Mouse (Mus musculus) heart, embryonic 11.5 days (tissue): Measurements from ENCODE around the gene Pop7. TPM values are rescaled to one million over a fixed set of nuclear protein-coding genes. Genes with fewer than 3 reads are reported as not detected.
A peak's percentile ranks its signal among the peaks of the same experiment; 100 is the strongest.

Experiments used
- ATAC-seq: fragments of 200-750 bp; cut with Nextera tagmentation; replicated peaks from 2 replicates; pipeline ENCODE4 v1.8.0; 2017; ENCODE audit warnings: moderate library complexity; ENCODE audit not compliant: insufficient number of reproducible peaks, low FRiP score, low TSS enrichment
- H3K27ac ChIP-seq: fragments of 300-500 bp; sonication (generic); 2 replicates; pipeline ENCODE4 v1.5.1; 2014; ENCODE audit warnings: mild to moderate bottlenecking, low read depth, low read length
- H3K27me3 ChIP-seq: fragments of 300-500 bp; sonication (generic); 2 replicates; pipeline ENCODE4 v1.6.1; 2014; ENCODE audit warnings: mild to moderate bottlenecking, low read length, mixed read lengths; ENCODE audit not compliant: control insufficient read depth, insufficient read depth
- H3K36me3 ChIP-seq: fragments of 300-500 bp; sonication (generic); 2 replicates; pipeline ENCODE4 v1.6.1; 2014; ENCODE audit warnings: mild to moderate bottlenecking, low read length, moderate library complexity, mixed read lengths; ENCODE audit not compliant: control insufficient read depth, insufficient read depth
- H3K4me1 ChIP-seq: fragments of 300-500 bp; sonication (generic); 2 replicates; pipeline ENCODE4 v1.6.1; 2014; ENCODE audit warnings: low read length; ENCODE audit not compliant: control insufficient read depth, insufficient read depth
- H3K4me2 ChIP-seq: fragments of 300-500 bp; sonication (generic); 2 replicates; pipeline ENCODE4 v1.6.1; 2014; ENCODE audit warnings: mild to moderate bottlenecking, moderate library complexity
- H3K4me3 ChIP-seq: fragments of 300-500 bp; sonication (generic); 2 replicates; pipeline ENCODE4 v1.5.1; 2014; ENCODE audit warnings: low read depth, low read length
- H3K9ac ChIP-seq: fragments of 300-500 bp; sonication (generic); 2 replicates; pipeline ENCODE4 v1.6.1; 2014; ENCODE audit warnings: mild to moderate bottlenecking, low read depth, low read length, moderate library complexity
- H3K9me3 ChIP-seq: fragments of 300-500 bp; sonication (generic); replicated peaks from 2 replicates; pipeline ENCODE4 v1.6.1; 2016; ENCODE audit warnings: low read length; ENCODE audit not compliant: control insufficient read depth
- WGBS: fragments of 180-500 bp; shearing (Covaris S2); extraction: QIAGEN DNeasy Blood & Tissue Kit; methylation state at CpG from one replicate; pipeline ENCODE4 v1.1.7; 2014; ENCODE audit not compliant: insufficient replicate concordance; 5-methylcytosine and 5-hydroxymethylcytosine counted together
- polyA plus RNA-seq: library from polyadenylated mRNA; unstranded; fragments of >200 nt; fragmentation: Nextera tagmentation; extraction: Ambion mirVana; gene quantifications from 2 replicates; pipeline ENCODE4 v1.2.1, GENCODE M21; 2014

The Pop7 gene
- polyA plus RNA-seq, 1 experiment from 2014 or later = 50.0 TPM

DNA sequence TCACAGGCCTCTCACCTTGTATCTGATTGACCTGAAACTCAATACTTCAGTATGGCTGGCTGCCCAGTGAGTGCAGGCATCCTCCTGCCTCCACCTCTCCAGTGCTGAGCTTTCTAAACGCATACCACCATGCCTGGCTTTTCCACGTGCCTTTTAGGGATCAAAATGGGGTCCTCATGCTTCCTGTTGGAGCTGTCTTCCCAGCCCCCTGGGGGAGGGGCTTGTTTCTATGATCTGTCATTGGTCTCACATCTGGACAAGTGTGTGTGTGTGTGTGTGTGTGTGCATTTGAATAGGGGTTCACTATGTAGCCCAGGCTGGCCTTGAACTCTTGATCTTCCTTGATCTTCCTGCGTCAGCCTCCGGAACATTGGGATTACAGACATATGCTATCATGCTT is 35.1 kb upstream of the Pop7 start:
- Histone ChIP-seq H3K9ac (no peak overlapping the region), H3K4me2 (no peak overlapping the region), H3K27ac (no peak overlapping the region), H3K4me1 (no peaks in the 10 kb centered on the region), H3K4me3 (no peak overlapping the region), H3K36me3 (no peaks in the 10 kb centered on the region), H3K27me3 (no peaks in the 10 kb centered on the region), H3K9me3 (no peaks in the 10 kb centered on the region)
- no peak for ATAC-seq
- 53% methylated on average over 4 of the region's 4 CpGs for WGBS

DNA sequence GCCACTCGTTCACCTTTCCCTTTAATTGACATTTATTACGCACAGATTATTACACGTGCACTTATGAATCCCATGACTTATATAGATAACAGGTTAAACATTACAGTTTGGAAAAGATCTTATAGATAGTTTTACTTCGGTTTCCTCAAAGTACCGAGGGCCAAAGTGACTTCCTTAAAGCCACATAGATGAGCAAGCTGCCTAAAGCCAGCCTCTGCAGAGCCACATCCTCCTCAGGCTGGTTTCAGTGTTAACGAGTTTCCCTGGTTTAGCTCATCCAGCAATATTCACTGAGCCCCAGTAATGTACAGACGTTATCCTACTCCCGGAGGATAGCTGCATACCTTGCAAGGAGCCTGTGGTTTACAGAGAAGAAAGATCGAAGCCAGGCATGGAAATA is 33.0 kb upstream of the Pop7 start:
- H3K4me1 ChIP-seq = peaks cover under 1% of the 10 kb centered on the region; the same call in 1 of the 2 replicates
- no peaks in the 10 kb centered on the region for H3K9me3 ChIP-seq
- 74% methylated on average over 9 of the region's 9 CpGs for WGBS
- ATAC-seq = no peak
- H3K27ac ChIP-seq = no peak overlapping the region
- H3K9ac ChIP-seq = no peak overlapping the region
- no peaks in the 10 kb centered on the region for H3K36me3 ChIP-seq
- no peaks in the 10 kb centered on the region for H3K27me3 ChIP-seq
- H3K4me3 ChIP-seq = no peak overlapping the region
- no peak overlapping the region for H3K4me2 ChIP-seq

DNA sequence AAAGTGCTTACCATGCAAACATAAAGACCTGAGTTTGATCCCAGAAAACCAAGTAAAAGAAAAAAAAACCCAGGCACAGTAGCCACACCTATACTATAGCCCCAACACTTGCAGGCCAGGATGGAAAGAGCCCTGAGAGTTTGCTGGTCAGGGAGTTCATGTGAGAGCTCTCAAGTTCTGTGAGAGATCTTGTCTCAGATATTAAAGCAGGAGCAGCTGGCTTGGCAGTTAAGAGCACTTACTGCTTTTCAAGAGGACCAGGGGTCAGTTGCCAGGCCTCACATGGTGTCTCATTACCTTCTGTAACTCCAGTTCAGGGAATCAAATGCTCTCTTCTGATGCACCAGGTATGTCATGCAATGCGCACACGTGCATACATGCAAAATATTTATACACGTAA is 32.4 kb upstream of the Pop7 start:
- H3K9me3 ChIP-seq = no peaks in the 10 kb centered on the region
- H3K4me3 ChIP-seq = no peak overlapping the region
- H3K9ac ChIP-seq = no peak overlapping the region
- H3K27me3 ChIP-seq = no peaks in the 10 kb centered on the region
- ATAC-seq = no peak
- peaks cover 3% of the 10 kb centered on the region; the same call in 1 of the 2 replicates for H3K4me1 ChIP-seq
- WGBS = 89% methylated on average over 3 of the region's 3 CpGs
- no peak overlapping the region for H3K4me2 ChIP-seq
- no peak overlapping the region for H3K27ac ChIP-seq
- H3K36me3 ChIP-seq = peaks cover 3% of the 10 kb centered on the region; the same call in 1 of the 2 replicates

DNA sequence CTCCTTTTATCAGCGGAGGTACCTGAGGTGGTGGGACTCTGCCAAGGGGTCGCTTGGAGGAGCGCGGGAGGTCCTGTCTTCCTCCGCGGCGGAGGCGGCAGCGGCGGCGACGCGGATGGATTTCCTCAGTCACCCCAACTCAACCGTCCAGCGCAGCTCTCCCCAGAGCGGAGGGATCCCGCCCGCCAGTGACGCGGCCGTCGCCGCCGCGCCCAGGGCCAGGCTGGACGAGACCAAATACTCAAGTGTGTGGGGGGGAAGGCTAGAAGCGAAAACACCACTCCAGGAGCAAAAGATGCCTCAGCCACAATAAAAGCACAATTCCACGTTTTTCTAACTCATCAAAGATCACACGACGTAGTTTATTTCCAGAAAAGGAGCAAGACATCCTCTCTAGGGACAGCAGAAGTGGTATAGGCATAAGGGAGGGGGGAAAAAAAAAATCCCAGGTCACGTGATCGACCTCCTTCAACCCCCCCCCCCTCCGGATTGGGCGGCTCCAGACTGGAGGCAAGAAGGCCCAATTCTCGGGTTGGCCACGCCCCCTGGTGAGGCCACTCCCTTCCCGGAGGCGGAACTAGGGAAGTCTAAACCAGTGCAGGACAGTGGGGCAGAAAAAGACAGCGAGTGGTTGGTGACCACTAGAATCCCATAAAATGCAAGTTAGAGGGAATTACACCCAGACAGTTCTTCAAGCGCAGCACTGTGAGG is 31.0 kb upstream of the Pop7 start, which contains the start of the genes Epo and Gnb2:
Gene Epo (minus strand): TSS at position 126 of the 711 bp plus-strand sequence.
Gene Gnb2 (minus strand): TSS at position 394 of the 711 bp plus-strand sequence.
- peak within 1 kb of the TSS; percentile 99 for H3K4me2 ChIP-seq
- H3K9me3 ChIP-seq = no peaks in the 10 kb centered on the region
- peak within 1 kb of the TSS; percentile 72 for H3K9ac ChIP-seq
- 1% methylated on average over 39 of the region's 40 CpGs for WGBS
- H3K27me3 ChIP-seq = no peaks in the 10 kb centered on the region
- H3K4me3 ChIP-seq = peak within 1 kb of the TSS; percentile 75
- H3K36me3 ChIP-seq = peaks cover 16% of the 10 kb centered on the region
- H3K27ac ChIP-seq = peak within 1 kb of the TSS; percentile 41
- ATAC-seq = peak; percentile 74
- H3K4me1 ChIP-seq = peaks cover 3% of the 10 kb centered on the region; the same call in 1 of the 2 replicates

DNA sequence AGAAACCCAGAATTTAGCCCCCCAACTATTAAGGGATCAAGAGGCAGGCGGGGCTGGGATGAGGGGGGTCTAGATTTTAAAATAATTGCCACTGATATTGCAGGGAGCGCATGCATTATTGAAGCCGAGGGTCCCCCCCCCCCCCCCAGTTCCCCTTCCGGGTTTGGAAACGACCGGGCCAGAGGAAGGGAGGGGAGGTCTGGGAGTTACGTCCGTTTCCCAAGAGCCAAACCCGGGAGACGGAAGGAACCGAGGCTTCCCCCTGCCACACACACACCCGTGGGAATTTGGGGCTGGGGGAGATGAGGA is 30.4 kb upstream of the Pop7 start:
- Histone ChIP-seq H3K4me1 (peaks cover 3% of the 10 kb centered on the region; the same call in 1 of the 2 replicates), H3K9me3 (no peaks in the 10 kb centered on the region), H3K4me2 (peak overlapping the region; percentile 99), H3K9ac (peak overlapping the region; percentile 72), H3K4me3 (peak overlapping the region; percentile 75), H3K36me3 (peaks cover 21% of the 10 kb centered on the region), H3K27ac (peak overlapping the region; percentile 41), H3K27me3 (no peaks in the 10 kb centered on the region)
- peak; percentile 4; the same call in 1 of the 2 replicates for ATAC-seq
- 0% methylated on average over 10 of the region's 12 CpGs for WGBS

DNA sequence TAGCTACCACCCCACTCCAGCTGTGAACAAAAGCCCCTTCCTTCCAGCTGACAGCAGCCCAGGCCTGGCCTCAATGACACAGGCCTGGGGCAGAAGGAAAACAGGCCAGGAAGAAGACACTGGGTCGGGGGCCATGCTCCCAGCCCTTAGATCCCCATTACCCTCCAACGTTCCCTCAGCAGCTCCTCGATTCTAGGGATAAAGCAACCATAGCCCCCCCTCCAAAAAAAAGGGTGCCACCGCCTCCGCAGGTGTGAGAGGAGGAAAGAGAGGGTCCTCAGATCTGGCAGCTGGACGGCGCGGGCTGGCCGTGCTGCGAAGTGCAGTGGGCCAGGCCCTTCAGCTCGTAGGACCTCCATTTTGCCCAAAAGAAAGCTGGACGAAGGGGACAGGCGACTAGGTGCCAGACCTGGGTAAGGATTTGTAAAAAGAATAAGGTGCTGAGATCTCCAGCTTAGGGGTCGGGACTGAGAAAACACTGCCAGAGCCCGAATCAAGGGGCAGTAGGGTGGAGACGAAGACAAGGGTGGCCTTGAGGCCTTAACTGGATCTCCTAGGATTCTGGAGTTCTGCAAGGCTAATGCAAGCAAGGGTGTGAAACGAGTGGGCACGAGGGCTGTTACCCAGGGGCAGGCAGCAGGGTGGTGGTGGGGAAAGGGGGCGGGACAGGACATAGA is 30.0 kb upstream of the Pop7 start:
- Histone ChIP-seq H3K36me3 (peaks cover 25% of the 10 kb centered on the region), H3K27me3 (no peaks in the 10 kb centered on the region), H3K4me1 (peaks cover 7% of the 10 kb centered on the region; the same call in 1 of the 2 replicates), H3K27ac (peak overlapping the region; percentile 41), H3K4me3 (peak overlapping the region; percentile 75), H3K9ac (peak overlapping the region; percentile 72), H3K9me3 (no peaks in the 10 kb centered on the region), H3K4me2 (peak overlapping the region; percentile 99)
- no peak for ATAC-seq
- under 1% methylated on average over 19 of the region's 19 CpGs for WGBS

DNA sequence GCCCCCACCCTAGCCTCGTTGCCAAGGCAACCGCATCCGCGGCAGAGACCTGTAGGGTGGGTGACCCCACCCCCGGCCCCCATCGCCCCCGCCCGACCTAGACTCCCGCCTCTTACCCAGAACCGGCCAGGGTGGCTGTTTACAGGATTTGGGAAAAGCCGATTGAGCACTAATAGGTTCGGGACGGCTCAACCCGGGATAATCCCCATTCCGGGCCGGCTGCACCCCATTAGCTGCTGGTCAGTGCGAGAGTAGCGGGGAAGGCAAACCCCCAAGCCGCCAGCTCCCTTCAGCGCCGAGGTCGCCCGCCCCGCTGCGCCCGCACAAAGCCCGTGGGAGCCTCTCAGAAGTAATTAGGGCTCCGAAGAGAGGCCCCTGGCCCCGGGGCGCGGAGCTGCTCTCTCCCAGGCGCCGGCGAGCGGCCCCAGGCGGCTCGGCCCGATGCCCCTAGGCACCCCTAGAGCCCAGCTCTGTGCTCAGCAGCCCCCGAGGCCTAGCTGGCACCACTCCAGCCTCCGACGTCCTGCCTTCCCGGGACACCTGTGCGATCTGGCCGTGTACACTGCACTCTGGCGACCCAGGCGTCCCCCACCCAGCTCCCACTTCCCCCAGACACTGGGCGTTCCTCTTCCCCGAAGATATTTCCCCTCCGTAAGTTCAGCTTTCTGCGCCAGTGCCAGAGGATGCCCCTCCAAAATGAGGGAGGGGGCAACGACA is 29.3 kb upstream of the Pop7 start:
- Histone ChIP-seq H3K36me3 (peaks cover 25% of the 10 kb centered on the region), H3K9ac (peak overlapping the region; percentile 72), H3K9me3 (no peaks in the 10 kb centered on the region), H3K4me1 (peaks cover 7% of the 10 kb centered on the region; the same call in 1 of the 2 replicates), H3K4me2 (peak overlapping the region; percentile 99), H3K27me3 (no peaks in the 10 kb centered on the region), H3K27ac (peak overlapping the region; percentile 41), H3K4me3 (peak overlapping the region; percentile 75)
- ATAC-seq = 0 out of 2 replicates have a peak, but pooled peaks have one; percentile 0
- under 1% methylated on average over 51 of the region's 51 CpGs for WGBS

DNA sequence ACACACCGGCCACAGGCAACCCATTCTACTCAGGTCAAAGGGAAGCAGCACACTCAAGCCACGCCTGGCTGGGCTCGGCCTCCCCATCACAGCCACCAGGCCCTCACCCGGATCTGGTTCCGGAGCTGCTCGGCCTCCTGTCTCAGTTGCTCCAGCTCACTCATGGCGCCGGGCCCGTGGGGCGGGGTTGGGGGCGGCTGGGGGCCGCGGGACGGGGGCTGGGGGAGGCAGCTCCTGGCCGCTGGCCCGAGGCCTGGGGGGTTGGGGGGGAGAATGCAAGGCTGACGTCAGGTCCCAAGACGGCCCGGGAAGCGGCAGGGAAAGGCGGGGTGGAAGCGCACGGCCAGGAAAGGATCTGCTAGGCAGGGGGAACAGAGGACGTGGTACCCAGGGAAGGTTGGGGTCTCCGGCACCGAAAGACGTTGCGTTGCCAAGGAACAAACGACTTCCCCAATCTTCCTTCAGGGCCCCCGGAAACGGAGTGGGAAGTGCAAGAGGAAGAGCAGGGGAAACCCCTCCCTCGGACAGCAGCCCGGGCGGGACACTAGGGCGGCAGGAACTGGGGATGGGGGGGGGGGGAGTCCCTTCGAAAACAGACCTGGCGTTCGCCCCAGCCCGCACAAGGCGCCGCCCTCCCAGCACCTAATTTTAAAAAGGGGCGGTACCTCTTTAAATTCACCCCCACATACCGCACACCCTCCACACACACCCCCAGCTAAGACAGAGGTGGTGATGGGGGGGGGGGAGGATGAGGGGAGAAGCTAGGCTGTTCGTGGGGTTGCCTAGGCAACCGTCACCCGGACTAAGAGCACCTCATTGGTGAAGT is 28.5 kb upstream of the Pop7 start:
- peaks cover 10% of the 10 kb centered on the region; the same call in 1 of the 2 replicates for H3K4me1 ChIP-seq
- H3K36me3 ChIP-seq = peaks cover 25% of the 10 kb centered on the region
- H3K27me3 ChIP-seq = no peaks in the 10 kb centered on the region
- H3K4me2 ChIP-seq = peak overlapping the region; percentile 99
- H3K9ac ChIP-seq = peak overlapping the region; percentile 72
- H3K9me3 ChIP-seq = no peaks in the 10 kb centered on the region
- peak; percentile 24; the same call in 1 of the 2 replicates for ATAC-seq
- H3K4me3 ChIP-seq = peak overlapping the region; percentile 75
- H3K27ac ChIP-seq = peak overlapping the region; percentile 41
- WGBS = 1% methylated on average over 40 of the region's 46 CpGs
